In the genomic region with DNA sequence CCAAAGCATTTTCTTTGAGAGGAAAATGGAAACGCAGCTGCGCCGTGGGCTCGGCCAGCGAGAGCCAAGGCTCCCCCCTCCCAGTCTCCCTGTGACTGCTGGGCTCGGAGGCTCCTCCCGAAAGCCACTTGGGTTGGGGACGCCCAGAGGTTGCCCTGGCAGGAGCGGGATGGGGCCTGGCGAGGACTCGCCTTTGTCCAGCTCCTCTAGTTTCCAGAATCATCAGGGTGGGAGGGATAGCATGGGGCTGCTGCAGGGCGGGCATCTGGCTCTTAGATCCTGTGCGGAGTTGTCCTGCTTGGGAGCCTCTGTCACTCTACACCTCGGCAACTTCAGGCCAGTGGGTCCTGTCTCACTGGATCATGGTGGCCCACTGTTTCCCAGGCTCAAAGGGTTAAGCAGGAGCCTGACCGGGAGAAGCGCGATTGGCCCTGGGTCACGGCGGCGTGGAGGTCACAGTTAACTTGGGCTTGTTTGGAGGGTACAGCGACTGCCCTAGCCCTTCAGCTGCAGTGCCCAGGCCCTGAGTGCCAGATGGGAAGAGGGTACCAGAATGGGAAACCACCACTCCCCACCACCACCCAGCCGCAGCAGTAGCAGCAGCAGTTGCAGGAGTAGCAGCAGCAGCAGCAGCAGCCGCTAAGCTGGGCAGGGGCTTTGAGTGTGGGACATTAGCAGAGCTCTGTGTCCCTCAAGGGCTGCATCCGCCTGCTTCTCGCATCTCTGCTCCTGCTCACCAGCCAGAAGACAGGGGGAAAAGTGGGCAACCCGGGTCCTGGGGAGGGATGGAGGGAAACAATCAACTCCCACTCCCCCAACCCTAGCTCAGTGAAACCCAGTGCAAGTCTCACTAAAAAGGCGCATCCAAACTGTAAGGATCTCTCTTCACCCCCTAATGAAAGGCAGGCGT, we compare ENCODE assay signal across 9 mouse cellular contexts. TPM values are rescaled to one million over a fixed set of nuclear protein-coding genes. Genes with fewer than 3 reads are reported as not detected.
DNase-seq lines count a peak whose midpoint lies in the region; ATAC-seq and TF ChIP-seq lines count a peak whose summit lies in the region.
"Had no signal": no experiment of that assay in that cellular context is flagged by ENCODE, and none has a peak within 500 bp of the region (broad histone marks: within the 10 kb centered on the region; RNA-seq: fewer than 3 reads in every experiment).

No protein-coding gene starts in this region.

- H3K9ac ChIP-seq in forebrain, embryonic 14.5 days (ENCODE audit: low read length): peak overlapping the region; percentile 91
- peak overlapping the region; percentile 70 for H3K9ac ChIP-seq in midbrain, embryonic 15.5 days

- no peaks in the 10 kb centered on the region for H3K9me3 ChIP-seq in forebrain, embryonic 14.5 days (replicated peaks; ENCODE audit: control insufficient read depth, low read length)
- no peaks in the 10 kb centered on the region for H3K9me3 ChIP-seq in midbrain, embryonic 15.5 days

- peak; percentile 33 for ATAC-seq in forebrain, embryonic 14.5 days
- ATAC-seq in midbrain, embryonic 15.5 days (replicated peaks): peak; percentile 46
- ATAC-seq in megakaryocyte-erythroid progenitor cell, adult 5-6 weeks (replicated peaks; ENCODE audit: low FRiP score, low TSS enrichment, poor library complexity, severe bottlenecking): no peak

- WGBS in forebrain, embryonic 14.5 days: 1% methylated on average over 28 of the region's 28 CpGs
- WGBS in midbrain, embryonic 15.5 days: under 1% methylated on average over 28 of the region's 28 CpGs

- DNase-seq in gastrocnemius, postnatal 14 days: peak; percentile 28
- no peak for DNase-seq in gastrocnemius, postnatal 36 days
- peak; percentile 31 for DNase-seq in ZHBTc4 (ENCODE audit: low read depth, low spot score)
- peak; percentile 62 for DNase-seq in forebrain, embryonic 14.5 days (ENCODE audit: low spot score)
- DNase-seq in layer of hippocampus, adult 2 months (ENCODE audit: low spot score in 2 of 2): peak in 1 of 2 experiments; percentile 25
- no peak for DNase-seq in spleen, postnatal 36 days (ENCODE audit: low spot score in 2 of 2)

- no peaks in the 10 kb centered on the region for H3K36me3 ChIP-seq in forebrain, embryonic 14.5 days (ENCODE audit: control insufficient read depth, insufficient read depth, low read length)
- H3K36me3 ChIP-seq in midbrain, embryonic 15.5 days (replicated peaks): no peaks in the 10 kb centered on the region
- H3K36me3 ChIP-seq: G1E had no signal

- no peak for TF ChIP-seq CTCF in layer of hippocampus, adult 2 months (conservative IDR thresholded peaks at IDR 0.05)

- peaks cover 15% of the 10 kb centered on the region for H3K4me1 ChIP-seq in forebrain, embryonic 14.5 days (ENCODE audit: control insufficient read depth, insufficient read depth, low read length)
- H3K4me1 ChIP-seq in midbrain, embryonic 15.5 days: peaks cover 41% of the 10 kb centered on the region

- H3K4me2 ChIP-seq in forebrain, embryonic 14.5 days (ENCODE audit: low read length): peak overlapping the region; percentile 80
- H3K4me2 ChIP-seq in midbrain, embryonic 15.5 days: peak overlapping the region; percentile 92

- H3K27me3 ChIP-seq in forebrain, embryonic 14.5 days (replicated peaks; ENCODE audit: control insufficient read depth, insufficient read depth, low read length): no peaks in the 10 kb centered on the region
- 0 out of 2 replicates have a peak, but pooled peaks cover 4% of the 10 kb centered on the region for H3K27me3 ChIP-seq in midbrain, embryonic 15.5 days (replicated peaks)

- H3K27ac ChIP-seq in forebrain, embryonic 14.5 days (ENCODE audit: low read depth, low read length): peak overlapping the region; percentile 94
- peak overlapping the region; percentile 88 for H3K27ac ChIP-seq in layer of hippocampus, adult 2 months
- H3K27ac ChIP-seq in midbrain, embryonic 15.5 days: peak overlapping the region; percentile 89

- H3K4me3 ChIP-seq in forebrain, embryonic 14.5 days (ENCODE audit: low read depth, low read length): peak overlapping the region; percentile 85
- H3K4me3 ChIP-seq in layer of hippocampus, adult 2 months: peak overlapping the region; percentile 57
- H3K4me3 ChIP-seq in midbrain, embryonic 15.5 days: peak overlapping the region; percentile 75

- intact Hi-C loops in gastrocnemius, postnatal 14 days (cut with DNase I; ENCODE audit: low total_unique reads): no loop called here
- intact Hi-C loops in gastrocnemius, postnatal 36 days (cut with DNase I): no loop called here

RNA-seq across cellular contexts. Expression of a gene that starts 1.6 kb away (rescaled TPM):
- 1 to 10 TPM in 1 of 2 experiments, under 1 TPM in 1; 0.47 to 1.5 TPM for total RNA-seq in gastrocnemius, postnatal 14 days (2021)
- under 1 TPM; 0.15 to 0.20 TPM for total RNA-seq in gastrocnemius, postnatal 36 days (2021)
- 11.9 and 12.9 TPM in 2 replicates for polyA plus RNA-seq in forebrain, embryonic 14.5 days (2014; fragmentation: Nextera tagmentation; extraction: Ambion mirVana)
- 10 to 100 TPM; 22.9 to 29.1 TPM for total RNA-seq in layer of hippocampus, adult 2 months (2021)
- polyA plus RNA-seq in midbrain, embryonic 15.5 days (2015; fragmentation: Nextera tagmentation; extraction: Ambion mirVana): 28.3 and 31.3 TPM in 2 replicates
- total RNA-seq in megakaryocyte-erythroid progenitor cell, adult 5-6 weeks (2014; fragmentation: Nextera tagmentation): not detected in 2 replicates
- 0.05 TPM in 1 of 2 replicates, not detected in the other for total RNA-seq in megakaryocyte-erythroid progenitor cell, adult 5-6 weeks (2017)
- polyA plus RNA-seq: G1E had no signal

Comparison
In these comparisons a context has a peak if more than half of its experiments do, and no peak if none do; other contexts are left out.
1. DNase-seq: peak in gastrocnemius, postnatal 14 days (single experiment), ZHBTc4 (single experiment) and forebrain, embryonic 14.5 days (single experiment); none in gastrocnemius, postnatal 36 days (0 of 2) and spleen, postnatal 36 days (0 of 2).
2. RNA of a gene that starts 1.6 kb away (total RNA-seq): 22.9 to 29.1 TPM in layer of hippocampus, adult 2 months; 0.47 to 1.5 TPM in gastrocnemius, postnatal 14 days, 0.15 to 0.20 TPM in gastrocnemius, postnatal 36 days and 0.05 TPM in megakaryocyte-erythroid progenitor cell, adult 5-6 weeks; every median in the first group is over 4 times any median in the second.
3. Peak in every context shown above with its lines, with median percentiles within 50 percentile points of each other: H3K27ac ChIP-seq and H3K4me3 ChIP-seq.